Mouse (Mus musculus) intestine, embryonic 14.5 days (tissue): Measurements from ENCODE around the gene Apbb1ip. TPM values are rescaled to one million over a fixed set of nuclear protein-coding genes. Genes with fewer than 3 reads are reported as not detected.

ENCODE experiments used
- ATAC-seq: fragments of 200-750 bp; cut with Nextera tagmentation; replicated peaks from 2 replicates; pipeline ENCODE4 v1.8.0; 2017; ENCODE audit warnings: low read depth, moderate number of reproducible peaks, moderate TSS enrichment, moderate library complexity; ENCODE audit not compliant: low FRiP score, low TSS enrichment
- DNase-seq: peaks from one replicate; pipeline ENCODE4 v3.0.0-alpha.2; 2018; ENCODE audit warnings: low spot score
- H3K27ac ChIP-seq: fragments of 300-500 bp; sonication (generic); 2 replicates; pipeline ENCODE4 v1.5.1; 2014; ENCODE audit warnings: low read depth, mild to moderate bottlenecking, control low read depth
- H3K27me3 ChIP-seq: fragments of 300-500 bp; sonication (generic); replicated peaks from 2 replicates; pipeline ENCODE4 v1.6.1; 2014; ENCODE audit warnings: low read length, control low read depth; ENCODE audit not compliant: control insufficient read depth, insufficient read depth
- H3K36me3 ChIP-seq: fragments of 300-500 bp; sonication (generic); 2 replicates; pipeline ENCODE4 v1.6.1; 2014; ENCODE audit warnings: low read length, control low read depth; ENCODE audit not compliant: control insufficient read depth, insufficient read depth
- H3K4me1 ChIP-seq: fragments of 300-500 bp; sonication (generic); replicated peaks from 2 replicates; pipeline ENCODE4 v1.6.1; 2014; ENCODE audit warnings: low read length, control low read depth, mixed read lengths; ENCODE audit not compliant: control insufficient read depth, insufficient read depth
- H3K4me2 ChIP-seq: fragments of 300-500 bp; sonication (generic); 2 replicates; pipeline ENCODE4 v1.6.1; 2014; ENCODE audit warnings: low read length
- H3K4me3 ChIP-seq: fragments of 300-500 bp; sonication (generic); 2 replicates; pipeline ENCODE4 v1.5.1; 2014; ENCODE audit warnings: low read depth, low read length, control low read depth, mixed read lengths
- H3K9ac ChIP-seq: fragments of 300-500 bp; sonication (generic); 2 replicates; pipeline ENCODE4 v1.6.1; 2014; ENCODE audit warnings: mild to moderate bottlenecking, low read length
- H3K9me3 ChIP-seq: fragments of 300-500 bp; sonication (generic); 2 replicates; pipeline ENCODE4 v1.6.1; 2016; ENCODE audit warnings: low read length, control low read depth; ENCODE audit not compliant: control insufficient read depth
- WGBS: fragments of 180-500 bp; shearing (Covaris S2); extraction: QIAGEN DNeasy Blood & Tissue Kit; methylation state at CpG from one replicate; pipeline ENCODE4 v1.1.7; 2014; 5-methylcytosine and 5-hydroxymethylcytosine counted together
- polyA plus RNA-seq: library from polyadenylated mRNA; unstranded; fragments of >200 nt; fragmentation: Nextera tagmentation; extraction: Ambion mirVana; gene quantifications from 2 replicates; pipeline ENCODE4 v1.2.1, GENCODE M21; 2014

Apbb1ip gene
- polyA plus RNA-seq, 1 experiment from 2014 or later = 1.9 TPM

DNA sequence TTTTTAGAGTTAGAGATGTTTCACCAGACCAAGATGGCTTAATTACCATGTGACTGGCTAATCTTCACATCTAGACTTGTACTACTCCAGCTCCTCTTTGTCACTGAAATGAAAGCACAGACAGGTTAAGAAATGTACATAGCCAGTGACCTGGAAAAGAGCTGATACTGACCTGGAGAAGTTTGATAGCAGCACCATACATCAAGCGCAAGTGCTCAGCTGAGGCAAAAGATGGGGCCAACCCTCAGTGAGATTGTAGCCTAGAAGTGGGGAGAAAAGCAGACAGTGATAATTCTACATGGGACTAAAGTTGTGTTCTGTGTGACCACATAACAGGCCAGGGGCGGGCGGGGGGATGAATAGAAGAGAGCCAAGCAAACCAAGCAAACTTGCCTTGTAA is 3.9 kb downstream of the Apbb1ip start:
- WGBS = 91% methylated on average over 3 of the region's 3 CpGs
- ATAC-seq (no peak), DNase-seq (no peak)
- H3K36me3 ChIP-seq = no peaks in the 10 kb centered on the region
- H3K4me3 ChIP-seq = no peak overlapping the region
- no peaks in the 10 kb centered on the region for H3K4me1 ChIP-seq
- peaks cover 7% of the 10 kb centered on the region; the same call in 1 of the 2 replicates for H3K27me3 ChIP-seq
- H3K9ac ChIP-seq = no peak overlapping the region
- no peaks in the 10 kb centered on the region for H3K9me3 ChIP-seq
- H3K27ac ChIP-seq = no peak overlapping the region
- no peak overlapping the region for H3K4me2 ChIP-seq

DNA sequence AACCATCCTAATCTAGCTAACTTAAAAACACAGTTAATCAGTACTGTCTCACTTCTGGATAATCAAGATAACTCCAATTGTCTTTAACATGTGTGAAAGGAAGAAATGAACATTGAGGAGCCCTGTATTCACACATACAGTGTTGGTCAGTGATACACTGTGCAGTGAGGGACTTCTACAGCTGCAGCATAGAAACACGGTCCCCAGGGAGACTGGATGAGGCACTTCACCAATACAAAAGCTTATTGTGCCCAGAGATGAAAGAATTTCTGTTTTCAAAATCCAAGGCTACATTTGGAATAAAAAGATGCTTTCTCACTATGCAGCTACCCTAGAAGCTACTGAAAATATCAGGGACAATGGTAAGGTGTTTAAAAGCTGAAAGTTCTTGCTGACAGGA is 7.0 kb downstream of the Apbb1ip start:
- H3K27ac ChIP-seq = no peak overlapping the region
- no peak overlapping the region for H3K4me2 ChIP-seq
- no peaks in the 10 kb centered on the region for H3K9me3 ChIP-seq
- no peak for DNase-seq
- H3K4me1 ChIP-seq = no peaks in the 10 kb centered on the region
- no peak overlapping the region for H3K4me3 ChIP-seq
- H3K27me3 ChIP-seq = 0 out of 2 replicates have a peak, but pooled peaks cover 4% of the 10 kb centered on the region
- ATAC-seq = no peak
- H3K36me3 ChIP-seq = no peaks in the 10 kb centered on the region
- 78% methylated on average over 1 of the region's 1 CpGs for WGBS
- no peak overlapping the region for H3K9ac ChIP-seq

DNA sequence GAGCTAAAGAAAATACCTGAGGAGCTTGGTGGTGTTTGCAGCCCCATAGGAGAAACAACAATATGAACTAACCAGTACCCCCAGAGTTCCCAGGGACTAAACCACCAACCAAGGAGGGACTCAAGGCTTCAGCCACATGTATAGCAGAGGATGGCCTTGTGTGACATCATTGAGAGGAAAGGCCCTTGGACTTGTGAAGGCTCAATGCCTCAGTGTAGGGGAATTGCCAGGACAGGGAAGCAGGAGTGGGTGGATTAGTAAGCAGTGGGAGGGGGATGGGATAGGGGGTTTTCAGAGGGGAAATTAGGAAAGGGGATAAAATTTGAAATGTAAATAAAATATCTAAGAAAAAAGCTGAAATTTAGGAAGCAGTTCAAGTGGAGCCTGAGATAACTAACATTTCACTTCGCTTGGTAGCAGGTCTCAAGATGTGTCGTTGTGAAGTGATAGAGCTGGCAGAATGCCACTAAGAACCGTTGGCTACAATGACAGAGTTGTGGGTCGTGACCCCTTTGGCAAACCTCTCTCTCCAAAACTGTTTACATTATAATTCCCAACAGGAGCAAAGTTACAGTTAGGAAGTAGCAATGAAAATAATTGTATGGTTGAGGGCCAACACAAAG is 7.6 kb downstream of the Apbb1ip start:
- 0 out of 2 replicates have a peak, but pooled peaks cover 4% of the 10 kb centered on the region for H3K27me3 ChIP-seq
- no peaks in the 10 kb centered on the region for H3K36me3 ChIP-seq
- no peaks in the 10 kb centered on the region for H3K9me3 ChIP-seq
- WGBS = 55% methylated on average over 4 of the region's 4 CpGs
- H3K4me3 ChIP-seq = no peak overlapping the region
- H3K9ac ChIP-seq = no peak overlapping the region
- no peak overlapping the region for H3K27ac ChIP-seq
- H3K4me2 ChIP-seq = no peak overlapping the region
- no peak for ATAC-seq
- no peak for DNase-seq
- H3K4me1 ChIP-seq = no peaks in the 10 kb centered on the region

DNA sequence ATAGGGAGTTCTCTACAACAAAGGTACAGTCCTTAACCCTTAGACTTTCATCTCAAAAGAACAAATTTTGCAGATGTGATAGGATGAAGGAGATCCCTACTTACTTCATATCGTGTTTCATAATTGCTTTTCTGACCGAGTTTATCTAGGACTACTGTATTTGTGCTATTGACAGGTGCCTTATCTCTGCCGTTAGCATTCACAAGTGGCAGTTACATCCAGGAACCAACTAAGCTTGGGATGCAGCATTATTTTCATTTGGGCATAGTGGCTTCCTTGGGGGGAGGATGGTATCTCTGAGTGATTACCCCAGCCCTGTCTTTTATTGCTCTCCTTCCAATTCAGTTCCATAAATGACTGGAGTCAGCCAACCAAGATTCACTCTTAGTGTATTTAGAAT is 8.2 kb downstream of the Apbb1ip start:
- no peak overlapping the region for H3K4me3 ChIP-seq
- ATAC-seq = no peak
- 78% methylated on average over 3 of the region's 3 CpGs for WGBS

DNA sequence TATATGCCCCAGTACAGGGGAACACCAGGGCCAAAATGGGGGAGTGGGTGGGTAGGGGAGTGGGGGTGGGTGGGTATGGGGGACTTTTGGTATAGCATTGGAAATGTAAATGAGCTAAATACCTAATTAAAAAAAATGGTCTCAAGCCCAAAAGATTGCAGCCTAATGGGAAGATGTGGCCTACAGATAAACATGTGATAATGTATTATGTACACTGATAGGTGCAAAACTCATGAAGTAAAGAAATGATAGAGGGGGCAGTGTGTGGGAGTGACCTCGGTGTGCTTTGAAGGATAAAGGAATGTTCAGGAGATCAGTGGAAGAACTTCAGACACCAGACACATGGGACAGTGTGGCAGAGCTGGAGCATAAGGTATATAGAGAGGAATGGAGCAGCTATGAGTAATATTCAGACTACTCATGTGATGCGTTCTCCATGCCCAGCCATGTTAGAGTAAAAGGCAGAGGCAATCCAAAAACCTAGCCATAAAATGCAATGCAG is 9.3 kb downstream of the Apbb1ip start:
- DNase-seq = no peak
- no peak for ATAC-seq
- Histone ChIP-seq H3K4me3 (no peak overlapping the region), H3K9ac (no peak overlapping the region), H3K4me1 (no peaks in the 10 kb centered on the region), H3K27me3 (no peaks in the 10 kb centered on the region), H3K27ac (no peak overlapping the region), H3K4me2 (no peak overlapping the region), H3K36me3 (no peaks in the 10 kb centered on the region), H3K9me3 (no peaks in the 10 kb centered on the region)
- WGBS = 83% methylated on average over 2 of the region's 2 CpGs

More for the DNA sequence above, 8.2 kb downstream of the Apbb1ip start:
- Histone ChIP-seq H3K9me3 (no peaks in the 10 kb centered on the region), H3K4me2 (no peak overlapping the region), H3K27ac (no peak overlapping the region), H3K9ac (no peak overlapping the region), H3K4me1 (no peaks in the 10 kb centered on the region), H3K36me3 (no peaks in the 10 kb centered on the region), H3K27me3 (0 out of 2 replicates have a peak, but pooled peaks cover 4% of the 10 kb centered on the region)
- no peak for DNase-seq

DNA sequence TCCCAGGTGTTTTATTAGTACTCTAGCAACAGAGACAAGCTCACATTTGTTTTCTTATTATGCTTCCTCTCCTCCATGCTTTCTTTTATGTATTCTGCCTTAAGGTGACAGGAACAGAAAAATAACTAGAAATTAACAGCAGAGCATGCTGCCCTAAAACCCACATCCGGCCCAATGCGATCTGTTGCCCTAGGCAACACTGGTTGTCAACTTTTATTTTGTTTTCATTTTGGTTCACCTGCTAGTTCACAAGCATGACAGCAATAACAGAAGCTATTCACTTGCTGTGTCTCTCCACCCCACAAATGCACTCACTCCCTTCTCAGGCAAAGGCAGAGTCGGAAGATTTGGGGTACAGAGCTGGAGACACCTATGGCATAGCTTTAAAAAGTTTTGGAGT is 10.3 kb downstream of the Apbb1ip start:
- H3K27me3 ChIP-seq = no peaks in the 10 kb centered on the region
- no peak overlapping the region for H3K4me2 ChIP-seq
- H3K9me3 ChIP-seq = no peaks in the 10 kb centered on the region
- ATAC-seq = no peak
- no peak overlapping the region for H3K27ac ChIP-seq
- WGBS = 87% methylated on average over 3 of the region's 3 CpGs
- no peak for DNase-seq
- H3K9ac ChIP-seq = no peak overlapping the region
- no peak overlapping the region for H3K4me3 ChIP-seq
- H3K36me3 ChIP-seq = no peaks in the 10 kb centered on the region
- H3K4me1 ChIP-seq = no peaks in the 10 kb centered on the region

DNA sequence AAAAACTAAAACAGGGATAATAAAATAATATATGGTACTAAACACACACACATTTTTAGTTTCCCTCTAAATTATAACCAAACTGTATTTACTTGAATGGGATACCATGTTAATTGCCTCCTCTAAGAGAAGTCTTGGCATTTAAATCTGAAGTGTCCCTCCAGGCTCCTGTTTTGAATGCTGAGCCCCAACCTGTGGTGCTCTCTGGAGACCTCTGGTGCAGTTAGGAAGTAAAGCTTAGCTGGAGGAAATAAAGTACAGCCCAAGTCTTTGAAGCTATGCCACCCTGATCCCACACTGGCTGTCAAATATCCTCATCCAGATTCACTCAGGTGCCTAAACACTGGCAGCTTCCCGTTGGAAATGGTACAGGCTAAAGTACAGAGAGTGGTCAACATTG is 10.9 kb downstream of the Apbb1ip start:
- DNase-seq (no peak), ATAC-seq (no peak)
- Histone ChIP-seq H3K4me3 (no peak overlapping the region), H3K4me2 (no peak overlapping the region), H3K4me1 (no peaks in the 10 kb centered on the region), H3K27ac (no peak overlapping the region), H3K9me3 (no peaks in the 10 kb centered on the region), H3K9ac (no peak overlapping the region), H3K36me3 (no peaks in the 10 kb centered on the region), H3K27me3 (no peaks in the 10 kb centered on the region)
- WGBS = 40% methylated on average over 1 of the region's 1 CpGs

DNA sequence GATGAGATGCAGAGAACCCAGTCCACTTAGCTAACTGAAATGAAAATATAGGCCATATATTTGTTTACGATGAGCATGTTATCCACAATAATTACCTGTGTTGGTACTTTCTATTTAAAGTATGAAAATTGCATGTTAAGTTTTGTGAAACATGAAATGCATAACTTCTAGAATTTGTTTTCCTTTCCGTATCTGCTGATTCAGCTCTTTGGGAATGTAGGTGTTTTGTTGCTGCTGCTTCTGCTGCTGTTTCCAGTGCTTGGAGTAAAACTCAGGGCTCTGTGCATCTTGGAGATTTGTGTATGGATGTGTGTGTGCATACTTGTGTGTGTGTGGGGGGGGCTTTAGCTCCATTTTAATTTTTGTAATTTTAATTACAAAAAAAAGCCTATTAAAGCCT is 14.8 kb downstream of the Apbb1ip start:
- WGBS = 95% methylated on average over 2 of the region's 2 CpGs
- no peak overlapping the region for H3K4me3 ChIP-seq
- no peak for ATAC-seq
- no peaks in the 10 kb centered on the region for H3K4me1 ChIP-seq
- no peaks in the 10 kb centered on the region for H3K36me3 ChIP-seq
- no peak overlapping the region for H3K4me2 ChIP-seq
- DNase-seq = no peak
- H3K9ac ChIP-seq = no peak overlapping the region
- no peaks in the 10 kb centered on the region for H3K27me3 ChIP-seq
- H3K9me3 ChIP-seq = no peaks in the 10 kb centered on the region
- no peak overlapping the region for H3K27ac ChIP-seq

DNA sequence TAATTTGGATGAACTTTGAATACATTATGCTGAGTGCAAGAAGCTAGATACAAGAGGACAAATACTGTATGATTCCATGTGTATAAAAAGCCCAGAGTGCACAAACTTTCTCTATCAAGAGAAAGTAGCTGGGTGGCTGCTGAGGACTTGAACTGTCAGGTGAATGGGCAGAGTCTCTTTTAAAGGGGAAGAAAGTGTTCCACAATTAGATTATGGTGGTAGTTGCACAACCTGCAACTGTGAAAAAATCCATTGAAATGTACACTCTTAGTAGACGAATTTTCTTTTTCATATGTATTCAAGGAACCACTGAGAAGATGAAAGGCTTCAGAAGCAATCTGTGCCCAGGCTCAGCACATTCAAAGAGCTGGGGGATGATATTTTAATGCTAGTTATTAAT is 15.7 kb downstream of the Apbb1ip start:
- ATAC-seq (no peak), DNase-seq (no peak)
- Histone ChIP-seq H3K4me2 (no peak overlapping the region), H3K9ac (no peak overlapping the region), H3K9me3 (no peaks in the 10 kb centered on the region), H3K4me3 (no peak overlapping the region), H3K36me3 (no peaks in the 10 kb centered on the region), H3K27ac (no peak overlapping the region), H3K4me1 (no peaks in the 10 kb centered on the region), H3K27me3 (no peaks in the 10 kb centered on the region)
- WGBS = 57% methylated on average over 1 of the region's 1 CpGs
